Mouse (Mus musculus) ES-Bruce4 (cell line): Measurements from ENCODE around the gene Lrrc73.

Experiments used
- CTCF ChIP-seq: IDR thresholded peaks from one replicate; pipeline ENCODE4 v1.8.1; 2011; ENCODE audit warnings: low read depth, low read length
- POLR2A ChIP-seq: IDR thresholded peaks from one replicate; pipeline ENCODE4 v1.8.1; 2011; ENCODE audit warnings: low read length; ENCODE audit not compliant: insufficient read depth

DNA sequence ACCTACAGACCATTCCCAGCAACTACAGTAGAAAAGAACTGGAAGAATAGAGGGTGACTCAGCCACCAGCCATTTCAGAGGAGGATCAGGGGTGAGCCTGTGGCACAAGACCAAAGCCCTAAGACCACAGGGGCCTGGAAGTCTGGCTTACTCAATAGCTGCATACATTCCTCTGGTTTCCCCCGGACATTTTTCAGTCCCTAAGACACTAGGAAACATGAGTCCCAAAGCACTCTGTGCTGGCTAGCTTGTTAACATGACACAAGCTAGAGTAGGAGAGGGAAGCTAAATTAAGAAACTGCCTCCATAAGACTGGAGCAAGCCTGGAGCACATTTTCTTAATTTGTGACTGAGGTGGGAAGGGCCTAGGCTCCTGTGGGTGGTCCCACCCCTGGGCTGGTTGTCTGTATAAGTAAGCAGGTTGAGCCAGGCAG lies 20.5 kb downstream of the Lrrc73 start:
- TF ChIP-seq CTCF = no peak
- TF ChIP-seq POLR2A = no peak
